Mouse (Mus musculus): ENCODE measurements around the gene Fat4.

- TF ChIP-seq CTCF (IDR thresholded peaks at IDR 0.05 in 2 of 3, conservative IDR thresholded peaks at IDR 0.05 in 1 of 3; ENCODE audit: control insufficient read depth in 1 of 3, insufficient read depth in 1 of 3, low read depth in 2 of 3, low read length in 3 of 3, poor library complexity in 1 of 3, severe bottlenecking in 1 of 3) (no peak), UBTF (IDR thresholded peaks at IDR 0.05; ENCODE audit: borderline replicate concordance, insufficient read depth, low read depth, low read length) (no peak)
These were observed 161.5 kb downstream of the Fat4 start for GRCm38 (mm10) chr3:39048304-39048667.
